Mouse (Mus musculus) embryo, embryonic 11 days (tissue): ENCODE measurements around the gene Spin2e.
"Not testable (repeated sequence)": the region's sequence is repeated elsewhere in the genome, so short reads cannot be mapped to it uniquely, and the experiment has no call there.

Experiments used
- DNase-seq: peaks from one replicate; pipeline ENCODE4 v3.0.0-alpha.2; 2015

Spin2e gene

DNA sequence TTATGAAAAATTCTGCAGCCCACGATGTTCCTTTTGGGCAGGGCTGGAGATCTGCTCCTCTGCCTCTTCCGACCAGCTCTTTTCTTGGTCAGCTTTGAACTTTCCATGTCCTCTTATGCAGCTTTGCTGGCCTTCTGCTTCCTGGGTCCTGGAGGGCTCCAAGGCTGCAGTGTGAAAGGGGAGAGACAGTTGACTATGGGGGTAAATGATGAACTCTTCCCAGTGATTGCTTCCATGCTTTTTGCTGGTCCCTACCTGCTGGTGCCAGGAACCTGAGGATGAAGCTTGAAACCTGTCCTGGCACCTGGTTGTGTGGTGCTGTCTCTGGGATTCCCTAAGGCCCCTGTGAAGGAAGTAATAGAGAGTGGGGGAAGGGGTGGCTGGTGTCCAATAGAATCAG is at the start of gene Spin2e:
TSS of gene Spin2e (minus strand) at position 101 of the 400 bp plus-strand sequence.
- DNase-seq, result not testable (repeated sequence)

- DNase-seq, result not testable (repeated sequence)
These were observed 44.5 kb downstream of the Spin2e start, which contains the start of gene Gm21883 for GRCm38 (mm10) chrX:31574183-31574582. Gm21883 (minus strand) TSS chrX:31574283.
